Mouse (Mus musculus) heart, postnatal 4 days (tissue): ENCODE measurements around the gene Park7. TPM values are rescaled to one million over a fixed set of nuclear protein-coding genes. Genes with fewer than 3 reads are reported as not detected.

Experiments used
- DNase-seq: peaks from one replicate; pipeline ENCODE4 v3.0.0; 2021
- total RNA-seq, 2 experiments: library from RNA; stranded (reverse); gene quantifications; 2 replicates each; pipeline ENCODE4 v1.2.3; 2021

Gene Park7
- total RNA-seq, 2 experiments from 2014 or later, result 187 to 190 TPM

GRCm38 (mm10) chr4:150872681-150873080, 41.6 kb downstream of the Park7 start:
- no peak for DNase-seq

GRCm38 (mm10) chr4:150872139-150872651, 42.0 kb downstream of the Park7 start:
- no peak for DNase-seq

GRCm38 (mm10) chr4:150871392-150872138, 42.7 kb downstream of the Park7 start:
- DNase-seq, result peak; percentile 32

GRCm38 (mm10) chr4:150870963-150871391, 43.3 kb downstream of the Park7 start:
- DNase-seq, result no peak

- DNase-seq, result no peak
Observed at GRCm38 (mm10) chr4:150869276-150870197, 44.7 kb downstream of the Park7 start.

- DNase-seq, result no peak
Observed at GRCm38 (mm10) chr4:150868859-150869258, 45.4 kb downstream of the Park7 start.

- no peak for DNase-seq
Observed at GRCm38 (mm10) chr4:150868161-150868560, 46.1 kb downstream of the Park7 start.

GRCm38 (mm10) chr4:150866494-150866893, 47.7 kb downstream of the Park7 start:
- no peak for DNase-seq

- no peak for DNase-seq
Observed at GRCm38 (mm10) chr4:150866069-150866468, 48.2 kb downstream of the Park7 start.

- DNase-seq, result no peak
Observed at GRCm38 (mm10) chr4:150865371-150865770, 48.9 kb downstream of the Park7 start.

GRCm38 (mm10) chr4:150862626-150863375, 51.4 kb downstream of the Park7 start:
- DNase-seq, result no peak

GRCm38 (mm10) chr4:150861161-150861560, 53.1 kb downstream of the Park7 start:
- no peak for DNase-seq

- DNase-seq, result no peak
Observed at GRCm38 (mm10) chr4:150860526-150860925, 53.7 kb downstream of the Park7 start.

- no peak for DNase-seq
Observed at GRCm38 (mm10) chr4:150855346-150855745, 58.9 kb downstream of the Park7 start.

GRCm38 (mm10) chr4:150854839-150855246, 59.4 kb downstream of the Park7 start:
- peak; percentile 99 for DNase-seq

GRCm38 (mm10) chr4:150853680-150854461, 60.4 kb downstream of the Park7 start, which contains the start of gene Errfi1:
Gene Errfi1 (plus strand): TSS chr4:150853919.
- no peak for DNase-seq

- peak; percentile 43 for DNase-seq
Observed at GRCm38 (mm10) chr4:150852479-150852878, 61.8 kb downstream of the Park7 start.

GRCm38 (mm10) chr4:150852045-150852444, 62.2 kb downstream of the Park7 start:
- no peak for DNase-seq

GRCm38 (mm10) chr4:150850893-150851292, 63.3 kb downstream of the Park7 start:
- no peak for DNase-seq

GRCm38 (mm10) chr4:150849964-150850363, 64.3 kb downstream of the Park7 start:
- no peak for DNase-seq
